Mouse (Mus musculus): ENCODE measurements around the gene Myb. TPM values are rescaled to one million over a fixed set of nuclear protein-coding genes. Genes with fewer than 3 reads are reported as not detected.

Gene Myb
- polyA plus RNA-seq, 1 experiment = 8.4 TPM

GRCm38 (mm10) chr10:21105206-21105605 is 55.6 kb downstream of the Myb start:
- Histone ChIP-seq H3K36me3 (ENCODE audit: control insufficient read depth, insufficient read depth, low read length) (no peaks in the 10 kb centered on the region), H3K4me3 (ENCODE audit: low read depth, low read length) (no peak overlapping the region), H3K27ac (ENCODE audit: insufficient read depth, low read depth, low read length) (no peak overlapping the region), H3K4me1 (ENCODE audit: control insufficient read depth, insufficient read depth, insufficient read length, low read length) (peaks cover 14% of the 10 kb centered on the region), H3K27me3 (ENCODE audit: control insufficient read depth, insufficient read depth, low read length) (no peaks in the 10 kb centered on the region)
- WGBS = 50% methylated on average over 2 of the region's 2 CpGs
- TF ChIP-seq CTCF (IDR thresholded peaks at IDR 0.05; ENCODE audit: extremely low read depth, insufficient read length, insufficient replicate concordance, low read depth, low read length) = no peak
- TF ChIP-seq POLR2A (IDR thresholded peaks at IDR 0.05; ENCODE audit: low read depth, low read length) = no peak

- no peak for TF ChIP-seq CTCF (IDR thresholded peaks at IDR 0.05; ENCODE audit: extremely low read depth, insufficient read length, insufficient replicate concordance, low read depth, low read length)
- TF ChIP-seq POLR2A (IDR thresholded peaks at IDR 0.05; ENCODE audit: low read depth, low read length) = no peak
- Histone ChIP-seq H3K36me3 (ENCODE audit: control insufficient read depth, insufficient read depth, low read length) (no peaks in the 10 kb centered on the region), H3K4me3 (ENCODE audit: low read depth, low read length) (no peak overlapping the region), H3K27ac (ENCODE audit: insufficient read depth, low read depth, low read length) (peak overlapping the region; percentile 74), H3K4me1 (ENCODE audit: control insufficient read depth, insufficient read depth, insufficient read length, low read length) (peaks cover 22% of the 10 kb centered on the region), H3K27me3 (ENCODE audit: control insufficient read depth, insufficient read depth, low read length) (no peaks in the 10 kb centered on the region)
- 56% methylated on average over 7 of the region's 7 CpGs for WGBS
These were observed 58.1 kb downstream of the Myb start for GRCm38 (mm10) chr10:21102689-21103088.

DNA sequence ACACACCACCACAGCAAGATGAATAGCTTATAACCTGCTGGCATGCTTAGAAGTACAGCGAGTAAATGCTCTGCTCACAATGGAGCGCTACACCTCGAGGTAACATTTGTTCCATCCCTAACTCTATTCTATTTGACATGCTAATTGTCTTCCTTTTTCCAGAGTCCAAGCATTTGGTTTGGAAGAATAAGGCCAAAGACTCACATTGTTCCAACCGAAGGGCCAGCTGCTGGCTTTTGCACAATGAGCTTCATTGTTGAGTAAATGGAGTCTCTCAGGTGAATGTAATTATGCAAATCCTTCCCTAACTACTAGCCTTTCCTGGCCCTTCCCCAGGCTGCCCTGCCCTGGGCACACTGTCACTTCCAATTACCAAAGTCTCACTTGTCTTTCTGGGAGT is 58.8 kb downstream of the Myb start:
- 28% methylated on average over 4 of the region's 4 CpGs for WGBS
- Histone ChIP-seq H3K27me3 (ENCODE audit: control insufficient read depth, insufficient read depth, low read length) (no peaks in the 10 kb centered on the region), H3K4me3 (ENCODE audit: low read depth, low read length) (no peak overlapping the region), H3K36me3 (ENCODE audit: control insufficient read depth, insufficient read depth, low read length) (no peaks in the 10 kb centered on the region), H3K4me1 (ENCODE audit: control insufficient read depth, insufficient read depth, insufficient read length, low read length) (peaks cover 22% of the 10 kb centered on the region), H3K27ac (ENCODE audit: insufficient read depth, low read depth, low read length) (peak overlapping the region; percentile 82)
- TF ChIP-seq CTCF (IDR thresholded peaks at IDR 0.05; ENCODE audit: extremely low read depth, insufficient read length, insufficient replicate concordance, low read depth, low read length) = no peak
- no peak for TF ChIP-seq POLR2A (IDR thresholded peaks at IDR 0.05; ENCODE audit: low read depth, low read length)

DNA sequence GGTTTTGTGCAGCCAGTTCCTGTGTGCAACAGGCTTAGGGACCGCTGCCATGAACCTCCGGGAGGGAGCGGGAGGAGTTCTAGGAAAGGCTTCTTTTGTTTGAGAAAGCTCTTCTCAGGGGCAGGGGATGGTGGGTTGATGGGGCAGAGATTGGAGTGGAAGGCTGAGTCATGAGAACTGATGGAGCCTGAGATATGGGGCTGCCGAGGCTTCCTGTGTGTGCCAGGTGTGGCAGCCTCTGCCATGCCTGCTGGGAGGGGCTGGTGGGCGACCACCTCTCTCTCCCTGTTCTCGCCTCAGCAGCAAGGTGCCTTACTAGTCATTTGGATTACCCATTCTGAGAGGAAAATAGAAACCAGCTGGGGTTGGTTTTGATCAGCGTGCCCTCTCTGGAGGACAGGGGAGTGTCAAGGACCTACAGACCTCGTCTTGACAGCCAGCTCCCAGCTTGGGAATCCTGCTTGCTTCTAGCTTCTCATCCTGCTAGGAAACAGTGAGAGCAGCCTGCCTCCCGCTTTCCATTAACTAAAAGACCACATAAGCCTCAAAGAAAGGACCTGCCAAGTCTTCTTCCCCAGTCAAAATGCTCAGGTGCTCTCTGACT is 60.0 kb downstream of the Myb start:
- peak overlapping the region; percentile 82 for H3K27ac ChIP-seq (ENCODE audit: insufficient read depth, low read depth, low read length)
- no peaks in the 10 kb centered on the region for H3K27me3 ChIP-seq (ENCODE audit: control insufficient read depth, insufficient read depth, low read length)
- TF ChIP-seq CTCF (IDR thresholded peaks at IDR 0.05; ENCODE audit: extremely low read depth, insufficient read length, insufficient replicate concordance, low read depth, low read length) (no peak), POLR2A (IDR thresholded peaks at IDR 0.05; ENCODE audit: low read depth, low read length) (no peak)
- H3K4me1 ChIP-seq (ENCODE audit: control insufficient read depth, insufficient read depth, insufficient read length, low read length) = peaks cover 22% of the 10 kb centered on the region
- H3K4me3 ChIP-seq (ENCODE audit: low read depth, low read length) = no peak overlapping the region
- H3K36me3 ChIP-seq (ENCODE audit: control insufficient read depth, insufficient read depth, low read length) = no peaks in the 10 kb centered on the region
- 20% methylated on average over 9 of the region's 9 CpGs for WGBS

DNA sequence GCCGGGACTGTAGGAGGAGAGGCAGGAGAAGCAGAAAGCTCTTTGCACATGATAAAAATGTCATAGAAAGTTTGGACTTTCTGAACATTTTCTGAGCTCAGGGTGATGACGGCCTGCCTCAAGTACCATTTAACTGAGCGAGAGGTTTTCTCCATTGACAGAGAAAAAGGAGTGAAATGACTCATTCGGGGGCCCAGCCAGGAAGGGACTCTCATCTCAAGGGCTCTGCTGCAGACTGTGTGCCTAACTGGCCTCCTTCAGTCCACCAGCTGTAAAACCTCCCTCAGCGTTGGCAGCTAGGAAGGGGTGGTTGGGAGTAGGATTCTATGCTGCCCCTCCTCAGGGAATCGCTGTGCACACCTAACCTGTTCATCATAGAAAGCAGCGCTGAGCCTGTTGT is 61.3 kb downstream of the Myb start:
- Histone ChIP-seq H3K27me3 (ENCODE audit: control insufficient read depth, insufficient read depth, low read length) (no peaks in the 10 kb centered on the region), H3K4me3 (ENCODE audit: low read depth, low read length) (no peak overlapping the region), H3K4me1 (ENCODE audit: control insufficient read depth, insufficient read depth, insufficient read length, low read length) (peaks cover 22% of the 10 kb centered on the region), H3K36me3 (ENCODE audit: control insufficient read depth, insufficient read depth, low read length) (no peaks in the 10 kb centered on the region), H3K27ac (ENCODE audit: insufficient read depth, low read depth, low read length) (no peak overlapping the region; the same call in 1 of the 2 replicates)
- TF ChIP-seq POLR2A (IDR thresholded peaks at IDR 0.05; ENCODE audit: low read depth, low read length) = no peak
- no peak for TF ChIP-seq CTCF (IDR thresholded peaks at IDR 0.05; ENCODE audit: extremely low read depth, insufficient read length, insufficient replicate concordance, low read depth, low read length)
- WGBS = 39% methylated on average over 7 of the region's 7 CpGs

- H3K4me3 ChIP-seq (ENCODE audit: low read depth, low read length) = no peak overlapping the region
- H3K27ac ChIP-seq (ENCODE audit: insufficient read depth, low read depth, low read length) = no peak overlapping the region
- H3K4me1 ChIP-seq (ENCODE audit: control insufficient read depth, insufficient read depth, insufficient read length, low read length) = peaks cover 29% of the 10 kb centered on the region
- no peak for TF ChIP-seq CTCF (IDR thresholded peaks at IDR 0.05; ENCODE audit: extremely low read depth, insufficient read length, insufficient replicate concordance, low read depth, low read length)
- TF ChIP-seq POLR2A (IDR thresholded peaks at IDR 0.05; ENCODE audit: low read depth, low read length) = no peak
- H3K27me3 ChIP-seq (ENCODE audit: control insufficient read depth, insufficient read depth, low read length) = no peaks in the 10 kb centered on the region
- H3K36me3 ChIP-seq (ENCODE audit: control insufficient read depth, insufficient read depth, low read length) = no peaks in the 10 kb centered on the region
- WGBS = 90% methylated on average over 14 of the region's 14 CpGs
These were observed 65.2 kb downstream of the Myb start for GRCm38 (mm10) chr10:21095541-21095940.

DNA sequence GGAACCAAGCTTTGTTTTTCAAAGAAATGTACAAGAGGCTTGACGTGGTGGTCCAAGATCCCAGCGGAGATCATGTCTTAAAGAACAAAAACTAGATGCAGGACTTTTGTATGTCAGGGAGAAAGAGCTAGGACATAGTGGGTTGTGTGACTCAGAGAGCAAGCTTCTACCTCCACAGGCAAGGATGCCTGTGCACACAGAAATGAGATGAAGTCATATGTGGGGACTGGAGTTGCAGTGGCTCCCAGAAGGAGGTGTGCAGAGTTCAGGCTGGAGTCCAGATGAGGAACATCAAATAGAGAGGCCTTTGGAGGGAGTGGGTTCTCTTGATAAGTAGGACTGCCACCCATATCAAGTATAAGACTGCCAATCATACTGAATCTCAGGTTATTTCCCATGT is 65.9 kb downstream of the Myb start:
- no peaks in the 10 kb centered on the region for H3K27me3 ChIP-seq (ENCODE audit: control insufficient read depth, insufficient read depth, low read length)
- H3K4me3 ChIP-seq (ENCODE audit: low read depth, low read length) = no peak overlapping the region
- H3K36me3 ChIP-seq (ENCODE audit: control insufficient read depth, insufficient read depth, low read length) = no peaks in the 10 kb centered on the region
- H3K27ac ChIP-seq (ENCODE audit: insufficient read depth, low read depth, low read length) = no peak overlapping the region
- no peak for TF ChIP-seq POLR2A (IDR thresholded peaks at IDR 0.05; ENCODE audit: low read depth, low read length)
- no peak for TF ChIP-seq CTCF (IDR thresholded peaks at IDR 0.05; ENCODE audit: extremely low read depth, insufficient read length, insufficient replicate concordance, low read depth, low read length)
- peaks cover 25% of the 10 kb centered on the region for H3K4me1 ChIP-seq (ENCODE audit: control insufficient read depth, insufficient read depth, insufficient read length, low read length)
- 97% methylated on average over 2 of the region's 2 CpGs for WGBS
